Mouse (Mus musculus) liver, postnatal 0 days (tissue): ENCODE measurements around the gene Klrb1b.

Source experiments
- CTCF ChIP-seq: sonication (generic); IDR thresholded peaks from 2 replicates; pipeline ENCODE4 v1.5.1; 2016; ENCODE audit warnings: antibody characterized with exemption, low read depth
- EP300 ChIP-seq: IDR thresholded peaks from 2 replicates; pipeline ENCODE4 v1.6.1; 2016; ENCODE audit warnings: antibody characterized with exemption, low read depth, mild to moderate bottlenecking

- TF ChIP-seq CTCF (no peak), EP300 (no peak)
Measured at GRCm38 (mm10) chr6:128789115-128789514, 37.0 kb downstream of the Klrb1b start, which contains the start of gene Klrb1c.
